Mouse (Mus musculus) naive thymus-derived CD4-positive, alpha-beta T cell, adult 2 months (primary cell): ENCODE data around the gene Eef1akmt1.

Experiments
- DNase-seq: peaks from one replicate; pipeline ENCODE4 v3.0.0-alpha.2; 2011; ENCODE audit warnings: low read depth

Gene Eef1akmt1

GRCm38 (mm10) chr14:57571155-57572133 lies at the start of gene Eef1akmt1:
Gene Eef1akmt1 (minus strand): TSS chr14:57571612.
- peak; percentile 93 for DNase-seq

- DNase-seq = no peak
Measured at GRCm38 (mm10) chr14:57620598-57621236, 49.3 kb upstream of the Eef1akmt1 start.

- peak; percentile 62 for DNase-seq
Measured at GRCm38 (mm10) chr14:57619487-57619886, 48.1 kb upstream of the Eef1akmt1 start.

- DNase-seq = peak; percentile 31
Measured at GRCm38 (mm10) chr14:57617675-57618074, 46.3 kb upstream of the Eef1akmt1 start.

GRCm38 (mm10) chr14:57616339-57616965 lies 45.0 kb upstream of the Eef1akmt1 start:
- peak; percentile 61 for DNase-seq

GRCm38 (mm10) chr14:57615828-57616227 lies 44.4 kb upstream of the Eef1akmt1 start:
- DNase-seq = no peak

GRCm38 (mm10) chr14:57611034-57611433 lies 39.6 kb upstream of the Eef1akmt1 start:
- peak; percentile 26 for DNase-seq

GRCm38 (mm10) chr14:57609816-57610329 lies 38.5 kb upstream of the Eef1akmt1 start:
- no peak for DNase-seq

GRCm38 (mm10) chr14:57607500-57607899 lies 36.1 kb upstream of the Eef1akmt1 start:
- no peak for DNase-seq

GRCm38 (mm10) chr14:57606663-57607365 lies 35.4 kb upstream of the Eef1akmt1 start:
- DNase-seq = no peak

GRCm38 (mm10) chr14:57593279-57593678 lies 21.9 kb upstream of the Eef1akmt1 start:
- DNase-seq = peak; percentile 45

- no peak for DNase-seq
Measured at GRCm38 (mm10) chr14:57591830-57592229, 20.4 kb upstream of the Eef1akmt1 start.

GRCm38 (mm10) chr14:57576364-57577060 lies 5.1 kb upstream of the Eef1akmt1 start:
- DNase-seq = no peak

GRCm38 (mm10) chr14:57574792-57575587 lies 3.6 kb upstream of the Eef1akmt1 start:
- DNase-seq = no peak

- DNase-seq = no peak
Measured at GRCm38 (mm10) chr14:57565626-57566025, 5.8 kb downstream of the Eef1akmt1 start.

GRCm38 (mm10) chr14:57556922-57557321 lies 14.5 kb downstream of the Eef1akmt1 start:
- no peak for DNase-seq

GRCm38 (mm10) chr14:57555471-57556070 lies 15.8 kb downstream of the Eef1akmt1 start:
- DNase-seq = no peak

GRCm38 (mm10) chr14:57554434-57554833 lies 17.0 kb downstream of the Eef1akmt1 start:
- no peak for DNase-seq

- DNase-seq = no peak
Measured at GRCm38 (mm10) chr14:57552945-57553344, 18.5 kb downstream of the Eef1akmt1 start.

GRCm38 (mm10) chr14:57547062-57547461 lies 24.4 kb downstream of the Eef1akmt1 start:
- DNase-seq = no peak
